Mouse (Mus musculus): ENCODE measurements around the gene Fdxr. TPM values are rescaled to one million over a fixed set of nuclear protein-coding genes. Genes with fewer than 3 reads are reported as not detected.

Fdxr gene
- polyA plus RNA-seq, 1 experiment from 2014 or later: 10.0 TPM

DNA sequence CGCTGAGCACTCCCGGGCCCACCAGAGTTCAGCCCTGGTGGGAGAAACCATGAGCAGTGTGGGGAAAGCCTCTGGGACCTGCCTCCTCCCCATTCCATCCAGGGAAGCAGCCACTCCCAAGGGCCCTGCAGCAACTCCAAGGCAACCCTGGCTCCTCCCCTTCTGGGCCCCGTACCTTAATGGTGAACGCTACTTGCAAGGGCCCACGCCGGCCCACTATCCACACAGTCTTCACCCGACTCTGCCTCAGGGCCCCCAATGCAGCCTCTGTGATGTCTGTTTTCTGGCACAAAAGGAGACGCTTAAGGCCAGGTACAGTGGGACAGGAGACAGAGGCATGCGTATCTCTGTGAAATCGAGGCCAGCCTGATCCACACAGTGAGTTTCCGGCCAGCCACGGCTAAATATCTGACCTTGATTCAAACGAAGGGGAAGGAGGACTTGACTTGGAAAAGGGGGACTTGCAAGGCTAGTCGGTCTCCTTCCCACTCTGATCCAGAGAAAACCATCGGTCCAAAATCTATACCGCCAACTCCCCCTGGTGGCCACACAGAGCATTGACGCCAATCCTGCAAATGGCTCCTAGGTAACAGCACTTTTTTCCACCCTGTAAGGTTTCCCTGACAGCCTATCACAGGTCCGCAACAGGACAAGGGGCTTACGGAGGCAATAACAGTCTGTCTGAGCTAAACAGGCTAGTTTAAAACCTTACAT, 6.5 kb downstream of the Fdxr start:
- Histone ChIP-seq H3K4me3 (ENCODE audit: low read depth, low read length) (no peak overlapping the region), H3K9ac (ENCODE audit: low read depth, low read length) (no peak overlapping the region), H3K36me3 (ENCODE audit: control insufficient read depth, insufficient read depth, low read length) (peaks cover 2% of the 10 kb centered on the region; the same call in 1 of the 2 replicates), H3K4me2 (no peak overlapping the region), H3K27ac (ENCODE audit: low read depth, low read length) (no peak overlapping the region), H3K9me3 (replicated peaks; ENCODE audit: control insufficient read depth, low read length) (no peaks in the 10 kb centered on the region), H3K27me3 (ENCODE audit: control insufficient read depth, insufficient read depth, low read length) (peaks cover 48% of the 10 kb centered on the region), H3K4me1 (ENCODE audit: control insufficient read depth, insufficient read depth, low read length) (peaks cover 16% of the 10 kb centered on the region)
- no peak; the same call in 1 of the 2 replicates for ATAC-seq (replicated peaks; ENCODE audit: insufficient number of reproducible peaks, low FRiP score, low TSS enrichment)
- WGBS (ENCODE audit: insufficient replicate concordance): 23% methylated on average over 19 of the region's 19 CpGs

DNA sequence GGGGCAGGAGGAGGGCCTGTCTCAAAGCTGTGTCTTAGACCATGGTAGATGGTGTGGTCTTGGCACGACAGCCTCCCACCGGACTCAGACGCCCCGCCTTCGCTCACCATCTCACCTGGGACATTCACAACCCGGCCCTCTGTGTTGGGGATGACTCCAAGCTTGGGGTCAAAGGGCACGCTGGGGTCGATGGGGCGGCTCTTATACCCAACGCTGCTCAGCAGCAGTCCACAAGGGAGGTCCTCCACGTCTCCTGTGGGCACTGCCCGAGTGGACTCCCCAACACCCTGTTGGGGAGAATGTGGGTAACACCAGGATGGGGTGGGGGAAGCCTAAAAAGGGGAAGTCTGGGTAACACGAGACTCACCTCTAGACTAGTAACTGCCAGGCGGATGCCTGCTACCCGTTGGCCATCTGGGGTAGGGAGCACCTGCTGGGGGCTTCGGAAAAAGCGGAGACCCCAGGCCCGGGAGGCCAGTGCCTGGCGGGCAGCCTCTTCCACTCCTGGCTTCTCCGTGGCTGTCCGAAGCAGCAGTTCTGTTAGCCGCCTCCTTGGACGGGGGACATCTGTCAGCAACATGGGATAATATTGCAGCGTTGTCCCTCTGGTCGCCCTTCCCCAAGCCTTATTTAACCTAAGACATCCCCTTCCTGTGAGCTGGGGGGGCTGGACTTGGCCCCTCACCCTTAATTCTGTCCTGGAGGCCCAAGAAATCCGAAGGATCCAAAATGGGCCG, 7.4 kb downstream of the Fdxr start:
- H3K4me2 ChIP-seq: no peak overlapping the region
- H3K27ac ChIP-seq (ENCODE audit: low read depth, low read length): no peak overlapping the region
- 87% methylated on average over 27 of the region's 27 CpGs for WGBS (ENCODE audit: insufficient replicate concordance)
- H3K4me3 ChIP-seq (ENCODE audit: low read depth, low read length): no peak overlapping the region
- H3K36me3 ChIP-seq (ENCODE audit: control insufficient read depth, insufficient read depth, low read length): peaks cover 2% of the 10 kb centered on the region; the same call in 1 of the 2 replicates
- peaks cover 23% of the 10 kb centered on the region for H3K4me1 ChIP-seq (ENCODE audit: control insufficient read depth, insufficient read depth, low read length)
- no peak for ATAC-seq (replicated peaks; ENCODE audit: insufficient number of reproducible peaks, low FRiP score, low TSS enrichment)
- H3K27me3 ChIP-seq (ENCODE audit: control insufficient read depth, insufficient read depth, low read length): peaks cover 55% of the 10 kb centered on the region
- no peaks in the 10 kb centered on the region for H3K9me3 ChIP-seq (replicated peaks; ENCODE audit: control insufficient read depth, low read length)
- no peak overlapping the region for H3K9ac ChIP-seq (ENCODE audit: low read depth, low read length)

DNA sequence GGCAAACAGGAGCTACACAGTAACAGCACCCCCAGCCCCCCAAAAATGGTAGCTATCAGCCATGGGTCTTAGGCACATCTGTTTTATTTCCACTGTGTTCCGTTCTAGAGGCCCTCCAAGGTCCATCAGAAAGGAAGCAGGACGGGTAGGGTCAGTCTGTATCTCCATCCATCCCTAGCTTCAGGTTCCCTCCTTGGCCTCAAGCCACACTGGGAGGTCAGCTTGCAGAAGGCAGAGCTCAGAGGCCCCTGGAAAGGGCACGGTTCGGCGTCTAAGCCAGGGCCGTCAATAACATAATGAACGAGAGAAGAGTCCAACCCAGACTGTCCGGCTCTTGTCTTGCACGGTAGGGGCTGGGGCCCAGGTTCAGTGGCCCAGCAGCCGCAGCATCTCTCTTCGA, 8.9 kb downstream of the Fdxr start:
- no peak for ATAC-seq (replicated peaks; ENCODE audit: insufficient number of reproducible peaks, low FRiP score, low TSS enrichment)
- WGBS (ENCODE audit: insufficient replicate concordance): 75% methylated on average over 11 of the region's 11 CpGs
- peaks cover 2% of the 10 kb centered on the region; the same call in 1 of the 2 replicates for H3K36me3 ChIP-seq (ENCODE audit: control insufficient read depth, insufficient read depth, low read length)
- peaks cover 21% of the 10 kb centered on the region for H3K4me1 ChIP-seq (ENCODE audit: control insufficient read depth, insufficient read depth, low read length)
- no peaks in the 10 kb centered on the region for H3K9me3 ChIP-seq (replicated peaks; ENCODE audit: control insufficient read depth, low read length)
- no peak overlapping the region for H3K9ac ChIP-seq (ENCODE audit: low read depth, low read length)
- H3K27me3 ChIP-seq (ENCODE audit: control insufficient read depth, insufficient read depth, low read length): peaks cover 70% of the 10 kb centered on the region
- no peak overlapping the region for H3K4me3 ChIP-seq (ENCODE audit: low read depth, low read length)
- no peak overlapping the region for H3K4me2 ChIP-seq
- no peak overlapping the region for H3K27ac ChIP-seq (ENCODE audit: low read depth, low read length)

DNA sequence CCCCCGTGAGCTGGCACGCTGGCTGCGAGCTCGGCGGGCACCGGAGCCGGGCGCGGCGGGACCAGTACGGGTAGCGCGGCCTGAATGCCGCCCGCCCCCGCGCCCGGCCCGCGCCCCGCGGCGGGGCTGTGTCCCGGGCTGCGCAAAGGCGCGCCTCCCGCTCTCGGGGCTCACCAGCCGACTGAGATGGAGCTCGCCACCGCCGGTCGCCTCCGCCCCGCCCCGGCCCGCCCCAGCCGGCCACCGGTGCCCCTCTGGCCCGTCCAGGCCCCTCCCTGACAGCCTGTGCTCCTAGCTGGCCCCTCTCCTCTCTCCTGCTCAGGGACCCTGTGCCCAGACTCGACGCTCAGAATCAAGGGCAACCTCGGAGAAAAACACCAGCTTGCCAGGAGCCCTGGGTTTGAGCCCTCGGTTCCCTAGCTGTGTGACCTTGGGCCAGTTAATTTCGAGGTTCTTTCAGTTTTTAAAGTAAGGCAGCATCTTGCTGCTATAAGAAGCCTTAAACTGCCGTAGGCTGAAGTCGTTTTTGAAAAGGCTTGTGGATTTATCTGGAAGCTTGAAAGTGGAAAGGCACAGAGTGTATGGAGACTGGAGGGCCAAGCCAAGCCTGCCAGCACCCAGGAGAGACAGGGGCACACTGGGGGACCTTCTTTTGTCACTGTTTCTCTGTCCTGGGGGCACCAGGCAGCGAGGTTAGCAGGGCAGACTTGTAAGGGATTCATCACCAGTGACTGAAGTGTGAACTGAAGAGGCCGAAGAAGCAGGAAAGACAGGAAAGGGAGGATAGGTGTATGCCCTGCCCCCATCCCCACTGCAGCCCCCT, 9.6 kb downstream of the Fdxr start, which contains the start of gene Grin2c:
Gene Grin2c, minus strand, starts transcription at position 183 of the 823 bp plus-strand sequence.
- ATAC-seq (replicated peaks; ENCODE audit: insufficient number of reproducible peaks, low FRiP score, low TSS enrichment): no peak
- Histone ChIP-seq H3K27ac (ENCODE audit: low read depth, low read length) (no peak within 1 kb of the TSS), H3K36me3 (ENCODE audit: control insufficient read depth, insufficient read depth, low read length) (peaks cover 2% of the 10 kb centered on the region; the same call in 1 of the 2 replicates), H3K27me3 (ENCODE audit: control insufficient read depth, insufficient read depth, low read length) (peaks cover 76% of the 10 kb centered on the region), H3K9ac (ENCODE audit: low read depth, low read length) (peak within 1 kb of the TSS; percentile 59; the same call in 1 of the 2 replicates), H3K9me3 (replicated peaks; ENCODE audit: control insufficient read depth, low read length) (no peaks in the 10 kb centered on the region), H3K4me1 (ENCODE audit: control insufficient read depth, insufficient read depth, low read length) (peaks cover 19% of the 10 kb centered on the region), H3K4me2 (peak within 1 kb of the TSS; percentile 89), H3K4me3 (ENCODE audit: low read depth, low read length) (peak within 1 kb of the TSS; percentile 47)
- 6% methylated on average over 41 of the region's 50 CpGs for WGBS (ENCODE audit: insufficient replicate concordance)

DNA sequence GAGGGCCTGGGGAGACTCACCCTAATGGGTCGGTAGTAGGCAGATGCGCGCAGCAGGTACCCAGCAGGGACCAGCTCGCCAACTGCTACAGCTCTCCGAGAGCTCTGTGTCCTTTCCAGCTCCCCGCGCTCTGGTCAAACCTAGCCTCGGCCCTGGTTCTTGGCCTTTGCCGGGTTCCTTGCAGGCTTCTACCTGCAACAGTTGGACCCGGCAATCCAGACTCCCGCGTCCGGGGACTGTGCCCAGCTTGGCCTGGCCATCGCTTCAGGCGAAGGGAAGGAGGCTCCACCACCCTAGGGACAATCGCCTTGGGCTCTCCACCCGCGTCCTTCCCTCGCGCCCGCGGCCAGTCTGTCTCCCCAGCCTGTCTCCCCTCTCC, 10.5 kb downstream of the Fdxr start:
- Histone ChIP-seq H3K4me1 (ENCODE audit: control insufficient read depth, insufficient read depth, low read length) (peaks cover 19% of the 10 kb centered on the region), H3K27me3 (ENCODE audit: control insufficient read depth, insufficient read depth, low read length) (peaks cover 84% of the 10 kb centered on the region), H3K4me3 (ENCODE audit: low read depth, low read length) (peak overlapping the region; percentile 47), H3K9ac (ENCODE audit: low read depth, low read length) (peak overlapping the region; percentile 59; the same call in 1 of the 2 replicates), H3K27ac (ENCODE audit: low read depth, low read length) (no peak overlapping the region), H3K36me3 (ENCODE audit: control insufficient read depth, insufficient read depth, low read length) (peaks cover 2% of the 10 kb centered on the region; the same call in 1 of the 2 replicates), H3K9me3 (replicated peaks; ENCODE audit: control insufficient read depth, low read length) (no peaks in the 10 kb centered on the region), H3K4me2 (peak overlapping the region; percentile 89)
- no peak for ATAC-seq (replicated peaks; ENCODE audit: insufficient number of reproducible peaks, low FRiP score, low TSS enrichment)
- WGBS (ENCODE audit: insufficient replicate concordance): under 1% methylated on average over 21 of the region's 22 CpGs

DNA sequence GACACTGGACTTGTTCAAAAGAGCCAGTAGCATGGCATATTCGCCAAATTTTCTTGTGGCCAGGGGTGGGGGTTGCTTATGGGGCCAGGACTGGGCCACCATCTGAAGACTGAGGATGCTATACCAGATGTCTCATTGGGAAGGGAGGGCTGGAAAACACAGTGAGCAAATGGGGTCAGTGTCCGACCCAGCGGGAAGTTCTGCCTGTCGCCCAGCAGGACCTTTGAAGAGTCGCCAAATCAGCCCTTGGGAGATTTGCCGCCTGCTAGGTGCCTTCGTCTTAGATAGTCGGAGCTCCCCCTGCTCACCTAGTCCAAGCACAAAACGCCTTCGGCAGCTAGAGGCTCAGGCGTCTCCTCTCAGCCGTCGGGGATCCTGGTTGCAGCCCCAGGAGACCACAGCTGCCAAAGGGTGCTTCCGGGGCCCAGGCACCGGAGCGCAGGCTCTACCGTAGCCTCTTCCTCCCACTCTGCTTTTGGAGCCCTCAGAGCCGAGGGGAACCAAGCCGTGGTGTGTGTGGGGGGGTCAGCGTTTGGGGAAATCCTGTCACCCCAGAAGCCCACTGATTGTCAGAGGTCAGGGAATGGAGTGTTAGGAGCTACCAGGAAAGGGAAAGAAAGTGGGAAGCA, 11.0 kb downstream of the Fdxr start:
- peaks cover 88% of the 10 kb centered on the region for H3K27me3 ChIP-seq (ENCODE audit: control insufficient read depth, insufficient read depth, low read length)
- no peak overlapping the region for H3K9ac ChIP-seq (ENCODE audit: low read depth, low read length)
- 3% methylated on average over 20 of the region's 20 CpGs for WGBS (ENCODE audit: insufficient replicate concordance)
- no peak overlapping the region for H3K27ac ChIP-seq (ENCODE audit: low read depth, low read length)
- no peak for ATAC-seq (replicated peaks; ENCODE audit: insufficient number of reproducible peaks, low FRiP score, low TSS enrichment)
- H3K4me2 ChIP-seq: peak overlapping the region; percentile 89
- peak overlapping the region; percentile 47 for H3K4me3 ChIP-seq (ENCODE audit: low read depth, low read length)
- H3K36me3 ChIP-seq (ENCODE audit: control insufficient read depth, insufficient read depth, low read length): peaks cover 2% of the 10 kb centered on the region; the same call in 1 of the 2 replicates
- no peaks in the 10 kb centered on the region for H3K9me3 ChIP-seq (replicated peaks; ENCODE audit: control insufficient read depth, low read length)
- peaks cover 19% of the 10 kb centered on the region for H3K4me1 ChIP-seq (ENCODE audit: control insufficient read depth, insufficient read depth, low read length)

DNA sequence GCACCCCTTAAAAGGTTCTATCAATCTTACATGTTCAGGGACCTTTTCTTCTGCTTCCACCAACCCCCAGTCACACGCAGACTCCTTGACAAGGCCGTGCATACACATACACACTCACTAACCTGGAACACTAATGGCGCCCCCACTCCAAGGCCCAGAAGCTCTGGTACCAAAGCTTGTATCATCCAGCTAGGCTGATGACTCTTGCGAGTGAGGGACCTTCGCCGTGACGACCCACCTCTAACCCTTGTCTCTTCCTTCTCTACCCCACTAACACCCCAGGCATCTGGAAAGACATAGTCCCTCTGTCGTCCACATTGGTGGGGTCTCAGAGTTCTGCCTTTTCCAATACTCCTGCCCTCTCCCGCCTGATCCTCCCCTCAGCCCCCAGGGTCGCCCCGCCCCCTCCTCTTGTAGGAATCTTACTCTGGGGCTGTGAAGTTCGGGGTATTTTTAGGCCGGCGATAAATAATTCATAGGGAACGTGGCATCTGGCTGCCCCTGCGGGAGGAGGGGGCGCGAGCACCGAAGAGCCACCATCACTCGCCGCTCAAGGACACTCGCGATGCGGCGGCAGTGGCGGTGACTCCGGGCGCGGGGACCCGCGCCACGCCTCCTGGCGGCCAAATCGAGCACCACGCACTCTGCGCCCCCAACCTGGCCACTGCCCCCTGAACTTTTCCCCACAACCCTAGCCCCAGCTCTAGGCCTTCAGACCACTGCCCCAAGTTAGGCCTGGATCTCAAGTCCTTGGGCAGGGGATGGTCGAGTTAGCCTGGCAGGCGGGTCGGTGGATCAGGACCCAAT, 11.8 kb downstream of the Fdxr start:
- Histone ChIP-seq H3K4me2 (peak overlapping the region; percentile 63), H3K36me3 (ENCODE audit: control insufficient read depth, insufficient read depth, low read length) (peaks cover 2% of the 10 kb centered on the region; the same call in 1 of the 2 replicates), H3K9me3 (replicated peaks; ENCODE audit: control insufficient read depth, low read length) (no peaks in the 10 kb centered on the region), H3K27me3 (ENCODE audit: control insufficient read depth, insufficient read depth, low read length) (peaks cover 95% of the 10 kb centered on the region), H3K27ac (ENCODE audit: low read depth, low read length) (no peak overlapping the region), H3K9ac (ENCODE audit: low read depth, low read length) (no peak overlapping the region), H3K4me1 (ENCODE audit: control insufficient read depth, insufficient read depth, low read length) (peaks cover 19% of the 10 kb centered on the region), H3K4me3 (ENCODE audit: low read depth, low read length) (peak overlapping the region; percentile 23)
- no peak for ATAC-seq (replicated peaks; ENCODE audit: insufficient number of reproducible peaks, low FRiP score, low TSS enrichment)
- 6% methylated on average over 39 of the region's 39 CpGs for WGBS (ENCODE audit: insufficient replicate concordance)

Data from heart, embryonic 11.5 days (tissue).